Mouse (Mus musculus) CH12.LX (cell line): ENCODE measurements around the gene Pakap. TPM values are rescaled to one million over a fixed set of nuclear protein-coding genes. Genes with fewer than 3 reads are reported as not detected.

Experiments
- DNase-seq: peaks from one replicate; pipeline ENCODE4 v3.0.0-alpha.2; 2013; ENCODE audit errors: extremely low read depth
- H3K27ac ChIP-seq: 2 replicates; pipeline ENCODE4 v1.5.1; 2012; ENCODE audit warnings: low read depth, mild to moderate bottlenecking, control low read depth, moderate library complexity; ENCODE audit not compliant: insufficient read depth
- H3K27me3 ChIP-seq: replicated peaks from 2 replicates; pipeline ENCODE3; 2012; ENCODE audit warnings: inconsistent platforms
- H3K36me3 ChIP-seq, 2 experiments: replicated peaks in 1 of 2; 2 replicates each; pipeline versions ENCODE3 to v1.6.1; 2012; ENCODE audit warnings: inconsistent platforms in 1 of 2, low read length in 1 of 2, mild to moderate bottlenecking in 1 of 2, mixed read lengths in 1 of 2, moderate library complexity in 1 of 2; ENCODE audit not compliant: control insufficient read depth in 1 of 2, insufficient read depth in 1 of 2
- H3K4me1 ChIP-seq, 2 experiments: 2 replicates each; pipeline ENCODE4 v1.6.1; 2012; ENCODE audit warnings: inconsistent platforms in 1 of 2, moderate library complexity in 1 of 2; ENCODE audit not compliant: insufficient read depth in 2 of 2, control insufficient read depth in 1 of 2
- H3K4me2 ChIP-seq: 2 replicates; pipeline ENCODE4 v1.6.1; 2012; ENCODE audit warnings: low read depth, mild to moderate bottlenecking, control low read depth; ENCODE audit not compliant: poor library complexity, insufficient read depth, severe bottlenecking
- H3K4me3 ChIP-seq, 3 experiments: fragments of 150-350 bp in 1 of 3; sonication (generic) in 1 of 3; replicated peaks in 1 of 3; 2 replicates each; pipeline versions ENCODE3 to v1.5.1; 2011 to 2012; ENCODE audit warnings: low read depth in 2 of 3, low read length in 2 of 3, mild to moderate bottlenecking in 2 of 3, moderate library complexity in 2 of 3, control low read depth in 1 of 3, improper control_type of control experiment in 1 of 3, inconsistent platforms in 1 of 3, mixed read lengths in 1 of 3; ENCODE audit not compliant: poor library complexity in 1 of 3
- H3K79me2 ChIP-seq: replicated peaks from 2 replicates; pipeline ENCODE4 v1.6.1; 2012; ENCODE audit warnings: mild to moderate bottlenecking, moderate library complexity; ENCODE audit not compliant: control insufficient read depth, poor library complexity, insufficient read depth, severe bottlenecking; ENCODE audit errors: extremely low read depth
- H3K9ac ChIP-seq: 2 replicates; pipeline ENCODE4 v1.6.1; 2012; ENCODE audit warnings: low read depth, mild to moderate bottlenecking, control low read depth, moderate library complexity; ENCODE audit not compliant: insufficient read depth
- H3K9me3 ChIP-seq: replicated peaks from 2 replicates; pipeline ENCODE3; 2012; ENCODE audit warnings: low read length, inconsistent platforms, mixed read lengths
- CHD1 ChIP-seq: IDR thresholded peaks from 2 replicates; pipeline ENCODE4 v1.6.1; 2012; ENCODE audit warnings: low read depth, low read length, improper control_type of control experiment, inconsistent platforms
- ELF1 ChIP-seq: IDR thresholded peaks from 2 replicates; pipeline ENCODE4 v1.6.1; 2014; ENCODE audit warnings: low read depth, mild to moderate bottlenecking, inconsistent platforms, low read length, improper control_type of control experiment
- ETS1 ChIP-seq: conservative IDR thresholded peaks from 2 replicates; pipeline ENCODE4 v1.6.1; 2012; ENCODE audit warnings: low read depth, mild to moderate bottlenecking, inconsistent platforms, low read length, improper control_type of control experiment, moderate library complexity
- IRF4 ChIP-seq: IDR thresholded peaks from 2 replicates; pipeline ENCODE4 v1.6.1; 2014; ENCODE audit warnings: low read depth, mild to moderate bottlenecking, inconsistent platforms, low read length, improper control_type of control experiment
- JUN ChIP-seq: IDR thresholded peaks from 2 replicates; pipeline ENCODE4 v1.6.1; 2011; ENCODE audit warnings: low read depth, mild to moderate bottlenecking, low read length, improper control_type of control experiment, moderate library complexity; ENCODE audit not compliant: insufficient read depth
- KAT2A ChIP-seq: IDR thresholded peaks from 2 replicates; pipeline ENCODE4 v1.6.1; 2012; ENCODE audit warnings: low read length, improper control_type of control experiment, inconsistent platforms; ENCODE audit not compliant: insufficient replicate concordance
- MAX ChIP-seq: IDR thresholded peaks from 2 replicates; pipeline ENCODE4 v1.6.1; 2011; ENCODE audit warnings: low read length, improper control_type of control experiment
- MEF2A ChIP-seq: IDR thresholded peaks from 2 replicates; pipeline ENCODE4 v1.6.1; 2014; ENCODE audit warnings: low read depth, mild to moderate bottlenecking, inconsistent platforms, low read length, improper control_type of control experiment, borderline replicate concordance
- MYC ChIP-seq: IDR thresholded peaks from 2 replicates; pipeline ENCODE4 v1.6.1; 2011; ENCODE audit warnings: low read depth, mild to moderate bottlenecking, improper control_type of control experiment, low read length
- SIN3A ChIP-seq: IDR thresholded peaks from 2 replicates; pipeline ENCODE4 v1.6.1; 2012; ENCODE audit warnings: low read length, improper control_type of control experiment, inconsistent platforms
- SMC3 ChIP-seq: IDR thresholded peaks from 2 replicates; pipeline ENCODE4 v1.6.1; 2011; ENCODE audit warnings: low read depth, low read length, improper control_type of control experiment
- TCF12 ChIP-seq: IDR thresholded peaks from 2 replicates; pipeline ENCODE4 v1.6.1; 2014; ENCODE audit warnings: low read depth, mild to moderate bottlenecking, inconsistent platforms, low read length, improper control_type of control experiment
- USF2 ChIP-seq: conservative IDR thresholded peaks from 2 replicates; pipeline ENCODE4 v1.6.1; 2011; ENCODE audit warnings: low read depth, low read length, improper control_type of control experiment
- ZC3H11A ChIP-seq: IDR thresholded peaks from 2 replicates; pipeline ENCODE4 v1.6.1; 2012; ENCODE audit warnings: low read depth, mild to moderate bottlenecking, inconsistent platforms, low read length, improper control_type of control experiment
- ZMIZ1 ChIP-seq: IDR thresholded peaks from 2 replicates; pipeline ENCODE4 v1.6.1; 2012; ENCODE audit warnings: low read depth, mild to moderate bottlenecking, inconsistent platforms, low read length, improper control_type of control experiment
- ZNF384 ChIP-seq: IDR thresholded peaks from 2 replicates; pipeline ENCODE4 v1.6.1; 2012; ENCODE audit warnings: low read depth, low read length, improper control_type of control experiment, inconsistent platforms
- dilution Hi-C: fragments of 300-500 bp; cut with MboI; formaldehyde crosslinking; loops from 2 replicates; pipeline ENCODE4 v1.14.3; 2020; ENCODE audit warnings: low sequenced_read_pairs; ENCODE audit not compliant: extremely low pct_unique_long_range_greater_than_20kb, extremely low pct_ligation_motif_present
- in situ Hi-C: fragments of 300-500 bp; cut with MboI; formaldehyde crosslinking; loops from 3 replicates; pipeline ENCODE4 v1.14.3; 2019; ENCODE audit warnings: low sequenced_read_pairs, low pct_ligation_motif_present, low pct_unique_long_range_greater_than_20kb, mixed read lengths
- polyA plus RNA-seq: library from polyadenylated mRNA; unstranded; fragments of >175 nt; gene quantifications from 2 replicates; pipeline ENCODE4 v1.2.1, GENCODE M21; 2012; ENCODE audit warnings: low read depth; ENCODE audit not compliant: insufficient read length
- total RNA-seq, 2 experiments: library from RNA; depleted of rRNA; stranded (reverse); fragments of 300-350 nt in 1 of 2; fragments of >200 nt in 1 of 2; gene quantifications; 2 replicates each; pipeline ENCODE4 v1.2.3; 2012 to 2014

Gene Pakap
- total and polyA plus RNA-seq, 3 experiments = 0.08 to 0.14 TPM; not detected in 1

GRCm38 (mm10) chr4:57829740-57830139, 261.8 kb downstream of the Pakap start:
- Histone ChIP-seq H3K79me2 (no peaks in the 10 kb centered on the region), H3K4me1 (peaks cover 0 to 5% of the 10 kb centered on the region in 2 experiments; a peak in 1 of 4 replicates)
- TF ChIP-seq JUN = no peak
- TF ChIP-seq, all 38 proteins: peak for 0
- Histone ChIP-seq H3K36me3 (no peaks in the 10 kb centered on the region), H3K27me3 (no peaks in the 10 kb centered on the region), H3K4me3 (no peak overlapping the region), H3K4me2 (no peak overlapping the region), H3K9me3 (peaks cover 6% of the 10 kb centered on the region), H3K27ac (no peak overlapping the region), H3K9ac (no peak overlapping the region)
- dilution Hi-C loops = no loop called here
- DNase-seq = no peak
- in situ Hi-C loops = no loop called here

DNA sequence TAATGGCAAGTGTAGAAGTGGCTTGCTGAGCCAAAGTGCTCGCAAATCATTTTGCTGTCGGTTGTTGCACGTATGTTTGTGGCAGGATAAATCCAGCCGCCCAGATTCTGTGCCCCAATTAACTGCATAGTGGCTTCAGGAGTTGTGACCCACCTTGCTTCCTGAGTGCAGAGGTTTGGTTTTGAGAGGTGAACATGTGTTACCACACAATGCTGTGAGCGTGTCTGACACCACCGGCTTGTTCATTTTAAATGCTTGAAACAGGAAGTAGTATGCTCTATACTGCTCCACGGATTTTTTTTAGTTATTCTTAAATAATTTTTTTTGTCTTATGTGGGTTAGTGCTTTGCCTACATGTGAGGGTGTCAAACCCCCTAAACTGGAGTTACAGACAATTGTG, 264.3 kb downstream of the Pakap start:
- in situ Hi-C loops = no loop called here
- H3K27ac ChIP-seq = no peak overlapping the region
- peaks cover 0 to 5% of the 10 kb centered on the region in 2 experiments; a peak in 1 of 4 replicates for H3K4me1 ChIP-seq
- dilution Hi-C loops = no loop called here
- H3K4me2 ChIP-seq = no peak overlapping the region
- no peaks in the 10 kb centered on the region for H3K27me3 ChIP-seq
- no peak overlapping the region for H3K9ac ChIP-seq
- no peaks in the 10 kb centered on the region for H3K79me2 ChIP-seq
- no peaks in the 10 kb centered on the region for H3K36me3 ChIP-seq
- no peak overlapping the region for H3K4me3 ChIP-seq
- DNase-seq = no peak
- TF ChIP-seq ZC3H11A = no peak
- no peak for TF ChIP-seq MAX
- TF ChIP-seq IRF4 = no peak
- no peak for TF ChIP-seq ZMIZ1
- TF ChIP-seq KAT2A = no peak
- TF ChIP-seq JUN = no peak
- no peak for TF ChIP-seq ELF1
- no peak for TF ChIP-seq TCF12
- peaks cover 6% of the 10 kb centered on the region for H3K9me3 ChIP-seq

- Histone ChIP-seq H3K4me3 (no peak overlapping the region), H3K4me1 (peaks cover 0 to 5% of the 10 kb centered on the region in 2 experiments; a peak in 1 of 4 replicates), H3K4me2 (no peak overlapping the region), H3K36me3 (no peaks in the 10 kb centered on the region), H3K79me2 (no peaks in the 10 kb centered on the region), H3K9ac (no peak overlapping the region), H3K9me3 (peaks cover 6% of the 10 kb centered on the region), H3K27ac (no peak overlapping the region), H3K27me3 (no peaks in the 10 kb centered on the region)
- TF ChIP-seq USF2 (no peak), ETS1 (no peak), SMC3 (no peak), CHD1 (no peak), SIN3A (no peak), ZNF384 (no peak), MEF2A (no peak), MAX (no peak), MYC (no peak)
- DNase-seq = no peak
- in situ Hi-C loops = no loop called here
- dilution Hi-C loops = no loop called here
These were observed 265.1 kb downstream of the Pakap start for GRCm38 (mm10) chr4:57833060-57833459.
